ENCODE assay signal across 8 mouse cellular contexts in genomic region chr16:43979010-43979327, GRCm38 (mm10). TPM values are rescaled to one million over a fixed set of nuclear protein-coding genes. Genes with fewer than 3 reads are reported as not detected.
DNase-seq lines count a peak whose midpoint lies in the region; ATAC-seq and TF ChIP-seq lines count a peak whose summit lies in the region.

No protein-coding gene starts in this region.

- WGBS in heart, embryonic 14.5 days = 21% methylated on average over 7 of the region's 7 CpGs

- no peaks in the 10 kb centered on the region for H3K9me3 ChIP-seq in heart, embryonic 14.5 days (ENCODE audit: control insufficient read depth, low read length)
- H3K9me3 ChIP-seq in MEL (replicated peaks; ENCODE audit: insufficient read depth, low read length) = no peaks in the 10 kb centered on the region

- no peak for TF ChIP-seq CTCF in MEL (IDR thresholded peaks at IDR 0.05 in 2 of 3, conservative IDR thresholded peaks at IDR 0.05 in 1 of 3; ENCODE audit: control insufficient read depth in 1 of 3, insufficient read depth in 1 of 3, low read depth in 2 of 3, low read length in 3 of 3, poor library complexity in 1 of 3, severe bottlenecking in 1 of 3)

- TF ChIP-seq POLR2A in MEL (IDR thresholded peaks at IDR 0.05; ENCODE audit: control insufficient read depth in 1 of 2, insufficient read depth in 1 of 2, low read depth in 1 of 2, low read length in 2 of 2, poor library complexity in 1 of 2) = no peak

- ATAC-seq in heart, embryonic 14.5 days (ENCODE audit: insufficient number of reproducible peaks, insufficient read depth, low FRiP score, low read depth) = no peak
- ATAC-seq in megakaryocyte progenitor cell, adult 5-6 weeks (replicated peaks; ENCODE audit: poor library complexity) = peak; percentile 51
- no peak for ATAC-seq in frontal cortex, adult (ENCODE audit: low TSS enrichment)

- no peak for DNase-seq in heart, postnatal 10 days
- no peak for DNase-seq in MEL (ENCODE audit: low read depth, low spot score)
- peak; percentile 55 for DNase-seq in forelimb bud, embryonic 11.5 days (ENCODE audit: low read depth, low spot score)
- DNase-seq in frontal cortex, postnatal 36 days (ENCODE audit: low spot score in 2 of 2) = no peak
- DNase-seq in adrenal gland, postnatal 25 days = no peak

- peak overlapping the region; percentile 66 to 67 for H3K4me3 ChIP-seq in heart, embryonic 14.5 days (ENCODE audit: control insufficient read depth in 1 of 2, insufficient read depth in 1 of 2, low read depth in 1 of 2, low read length in 2 of 2)
- peak overlapping the region; percentile 64 to 93 for H3K4me3 ChIP-seq in MEL (ENCODE audit: control insufficient read depth in 1 of 2, insufficient read depth in 1 of 2, low read depth in 2 of 2, low read length in 2 of 2)

- no peak overlapping the region for H3K27ac ChIP-seq in heart, embryonic 14.5 days (replicated peaks in 1 of 2; ENCODE audit: control insufficient read depth in 1 of 2, insufficient read depth in 1 of 2, low read depth in 2 of 2, low read length in 2 of 2)
- no peak overlapping the region for H3K27ac ChIP-seq in MEL (ENCODE audit: control insufficient read depth, low read depth, low read length)

- H3K4me2 ChIP-seq in heart, embryonic 14.5 days (ENCODE audit: low read length) = peak overlapping the region; percentile 96

- H3K36me3 ChIP-seq in heart, embryonic 14.5 days (ENCODE audit: control insufficient read depth, insufficient read depth, low read length) = no peaks in the 10 kb centered on the region
- H3K36me3 ChIP-seq in MEL (ENCODE audit: control insufficient read depth in 1 of 2, insufficient read depth in 2 of 2, low read length in 2 of 2) = peaks cover 2 to 5% of the 10 kb centered on the region in 2 experiments; a peak in 3 of 4 replicates

- 0 out of 4 replicates have a peak, but pooled peaks cover 0 to 4% of the 10 kb centered on the region in 2 experiments for H3K4me1 ChIP-seq in heart, embryonic 14.5 days (ENCODE audit: control insufficient read depth in 2 of 2, insufficient read depth in 2 of 2, low read length in 2 of 2)
- H3K4me1 ChIP-seq in MEL (ENCODE audit: control insufficient read depth in 1 of 2, insufficient read depth in 2 of 2, low read length in 2 of 2) = peaks cover 6 to 7% of the 10 kb centered on the region in 2 experiments; a peak in 3 of 4 replicates

- no peak for TF ChIP-seq EP300 in MEL (IDR thresholded peaks at IDR 0.05; ENCODE audit: low read depth in 1 of 2, low read length in 2 of 2)

- peaks cover 3% of the 10 kb centered on the region; the same call in 1 of the 2 replicates for H3K79me2 ChIP-seq in MEL (ENCODE audit: control insufficient read depth, insufficient read depth, low read length, poor library complexity)

- TF ChIP-seq RAD21 in MEL (IDR thresholded peaks at IDR 0.05; ENCODE audit: low read depth, low read length) = no peak

- peak overlapping the region; percentile 78 for H3K9ac ChIP-seq in heart, embryonic 14.5 days (ENCODE audit: low read length)
- peak overlapping the region; percentile 70 for H3K9ac ChIP-seq in MEL (ENCODE audit: control insufficient read depth, low read depth, low read length, poor library complexity, severe bottlenecking)

- no peaks in the 10 kb centered on the region; the same call in 1 of the 2 replicates for H3K27me3 ChIP-seq in heart, embryonic 14.5 days (ENCODE audit: control insufficient read depth, insufficient read depth, low read length)
- H3K27me3 ChIP-seq in MEL (ENCODE audit: control insufficient read depth in 1 of 2, insufficient read depth in 2 of 2, low read length in 2 of 2) = no peaks in the 10 kb centered on the region

- intact Hi-C loops in heart, postnatal 10 days (cut with DNase I) = no loop called here

TF ChIP-seq in MEL, 35 proteins besides CTCF, POLR2A, EP300 and RAD21:
- no peak for TF ChIP-seq NRF1 (IDR thresholded peaks at IDR 0.05; ENCODE audit: insufficient read depth, low read depth, low read length, poor library complexity, severe bottlenecking)
- TF ChIP-seq NELFE (IDR thresholded peaks at IDR 0.05; ENCODE audit: low read depth, low read length) = no peak
- no peak for TF ChIP-seq TBP (IDR thresholded peaks at IDR 0.05; ENCODE audit: low read depth, low read length)
- no peak for TF ChIP-seq UBTF (IDR thresholded peaks at IDR 0.05; ENCODE audit: borderline replicate concordance, insufficient read depth, low read depth, low read length)

RNA-seq across cellular contexts. Expression of gene Zdhhc23, which starts 0.6 kb away (rescaled TPM):
- 1.3 and 1.6 TPM in 2 replicates for polyA plus RNA-seq in heart, embryonic 14.5 days (2014; fragmentation: Nextera tagmentation; extraction: Ambion mirVana)
- total RNA-seq in heart, postnatal 10 days (2021) = 1 to 10 TPM in 1 of 2 experiments, under 1 TPM in 1; 0.93 to 1.2 TPM
- total RNA-seq in MEL (2012; rRNA removed) = 3.8 and 4.0 TPM in 2 replicates
- polyA plus RNA-seq in MEL (2012; ENCODE audit: insufficient read depth in 1 of 2, insufficient read length in 2 of 2, low read depth in 1 of 2, low replicate concordance in 2 of 2, missing spikeins in 1 of 2) = 10 to 100 TPM in 1 of 2 experiments, 1 to 10 TPM in 1; 7.8 to 53.3 TPM
- total RNA-seq in megakaryocyte progenitor cell, adult 5-6 weeks (2015) = 0.59 and 1.4 TPM in 2 replicates
- 0.54 and 0.62 TPM in 2 replicates for total RNA-seq in megakaryocyte progenitor cell, adult 5-6 weeks (2017)
- total RNA-seq in adrenal gland, postnatal 25 days (2021) = 0.46 and 0.52 TPM in 2 replicates

RNA-seq across cellular contexts. Expression of gene Qtrt2, which starts 52.4 kb away (rescaled TPM):
- polyA plus RNA-seq in heart, embryonic 14.5 days (2014; fragmentation: Nextera tagmentation; extraction: Ambion mirVana) = 19.0 and 19.5 TPM in 2 replicates
- total RNA-seq in heart, postnatal 10 days (2021) = 10 to 100 TPM; 20.0 to 21.0 TPM
- 29.4 and 47.9 TPM in 2 replicates for total RNA-seq in MEL (2012; rRNA removed)
- 10 to 100 TPM; 37.6 to 68.4 TPM for polyA plus RNA-seq in MEL (2012; ENCODE audit: insufficient read depth in 1 of 2, insufficient read length in 2 of 2, low read depth in 1 of 2, low replicate concordance in 2 of 2, missing spikeins in 1 of 2)
- 17.3 and 21.2 TPM in 2 replicates for total RNA-seq in megakaryocyte progenitor cell, adult 5-6 weeks (2015)
- 44.9 and 46.5 TPM in 2 replicates for total RNA-seq in megakaryocyte progenitor cell, adult 5-6 weeks (2017)
- 30.8 and 40.2 TPM in 2 replicates for total RNA-seq in adrenal gland, postnatal 25 days (2021)
